Mouse (Mus musculus): ENCODE data around the gene Auts2.

The Auts2 gene

GRCm38 (mm10) chr5:131797044-131797443 lies 746.1 kb downstream of the Auts2 start:
- DNase-seq (ENCODE audit: low read depth), result no peak

- DNase-seq (ENCODE audit: low read depth), result no peak
Observed at GRCm38 (mm10) chr5:131794411-131795133, 748.6 kb downstream of the Auts2 start.

- no peak for DNase-seq (ENCODE audit: low read depth)
Observed at GRCm38 (mm10) chr5:131789601-131790000, 753.5 kb downstream of the Auts2 start.

GRCm38 (mm10) chr5:131788008-131788407 lies 755.1 kb downstream of the Auts2 start:
- DNase-seq (ENCODE audit: low read depth), result no peak

- DNase-seq (ENCODE audit: low read depth), result no peak
Observed at GRCm38 (mm10) chr5:131783241-131783640, 759.9 kb downstream of the Auts2 start.

- no peak for DNase-seq (ENCODE audit: low read depth)
Observed at GRCm38 (mm10) chr5:131781063-131781462, 762.1 kb downstream of the Auts2 start.

GRCm38 (mm10) chr5:131779171-131779570 lies 764.0 kb downstream of the Auts2 start:
- DNase-seq (ENCODE audit: low read depth), result no peak

- no peak for DNase-seq (ENCODE audit: low read depth)
Observed at GRCm38 (mm10) chr5:131775672-131776071, 767.5 kb downstream of the Auts2 start.

GRCm38 (mm10) chr5:131775222-131775621 lies 767.9 kb downstream of the Auts2 start:
- DNase-seq (ENCODE audit: low read depth), result no peak

- DNase-seq (ENCODE audit: low read depth), result no peak
Observed at GRCm38 (mm10) chr5:131774792-131775191, 768.4 kb downstream of the Auts2 start.

- no peak for DNase-seq (ENCODE audit: low read depth)
Observed at GRCm38 (mm10) chr5:131772616-131773015, 770.5 kb downstream of the Auts2 start.

GRCm38 (mm10) chr5:131769273-131769672 lies 773.9 kb downstream of the Auts2 start:
- no peak for DNase-seq (ENCODE audit: low read depth)

GRCm38 (mm10) chr5:131767699-131768264 lies 775.4 kb downstream of the Auts2 start:
- DNase-seq (ENCODE audit: low read depth), result no peak

GRCm38 (mm10) chr5:131767176-131767575 lies 776.0 kb downstream of the Auts2 start:
- no peak for DNase-seq (ENCODE audit: low read depth)

GRCm38 (mm10) chr5:131759432-131759831 lies 783.7 kb downstream of the Auts2 start:
- no peak for DNase-seq (ENCODE audit: low read depth)

GRCm38 (mm10) chr5:131750330-131750729 lies 792.8 kb downstream of the Auts2 start:
- no peak for DNase-seq (ENCODE audit: low read depth)

GRCm38 (mm10) chr5:131749211-131749610 lies 793.9 kb downstream of the Auts2 start:
- DNase-seq (ENCODE audit: low read depth), result no peak

- no peak for DNase-seq (ENCODE audit: low read depth)
Observed at GRCm38 (mm10) chr5:131743069-131743468, 800.1 kb downstream of the Auts2 start.

- DNase-seq (ENCODE audit: low read depth), result no peak
Observed at GRCm38 (mm10) chr5:131737476-131737875, 805.7 kb downstream of the Auts2 start.

- DNase-seq (ENCODE audit: low read depth), result no peak
Observed at GRCm38 (mm10) chr5:131733324-131733660, 809.9 kb downstream of the Auts2 start.

GRCm38 (mm10) chr5:131732631-131733323 lies 810.4 kb downstream of the Auts2 start:
- DNase-seq (ENCODE audit: low read depth), result no peak

GRCm38 (mm10) chr5:131729456-131729855 lies 813.7 kb downstream of the Auts2 start:
- DNase-seq (ENCODE audit: low read depth), result no peak

GRCm38 (mm10) chr5:131727909-131728308 lies 815.2 kb downstream of the Auts2 start:
- no peak for DNase-seq (ENCODE audit: low read depth)

Data from naive thymus-derived CD4-positive, alpha-beta T cell, adult 2 months (primary cell).